Mouse (Mus musculus): ENCODE results near the gene Gm42674.

Gene Gm42674

DNA sequence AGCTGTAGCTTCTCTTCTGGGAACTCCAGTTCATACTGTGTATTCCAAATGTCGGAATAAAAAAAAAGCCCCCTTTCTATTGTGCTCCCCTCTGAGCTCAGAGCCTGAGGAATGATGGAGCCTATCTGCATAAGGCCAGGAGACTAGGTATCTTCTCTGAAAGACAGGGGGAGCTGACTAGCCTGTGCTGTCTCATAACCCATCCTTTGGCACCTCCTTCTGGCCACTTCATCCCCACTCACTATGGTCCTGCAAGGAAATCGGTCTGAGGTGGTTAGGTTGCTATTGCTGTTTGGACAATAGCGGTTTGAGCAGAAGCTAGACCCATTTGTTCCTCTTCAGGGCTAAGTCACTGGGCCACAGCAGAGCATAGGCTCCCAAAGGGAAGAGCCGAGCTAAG lies 26.1 kb downstream of the Gm42674 start:
- ChIA-PET POLR2A (interaction anchor here in 3 of 4 experiments (0.6 to 1.1 kb wide), 3 partner anchors 28 to 152 kb away, joined by 3 to 6 read pairs (median 4); partner anchors contain the start of gene Ilf2 (in 1 of the 3)), CTCF (interaction anchor here (0.5 to 4.1 kb wide), 21 partner anchors 9 to 1172 kb away, joined by 3 to 14 read pairs (median 4); partner anchors contain the start of gene S100a6 (in 1 of the 4))

DNA sequence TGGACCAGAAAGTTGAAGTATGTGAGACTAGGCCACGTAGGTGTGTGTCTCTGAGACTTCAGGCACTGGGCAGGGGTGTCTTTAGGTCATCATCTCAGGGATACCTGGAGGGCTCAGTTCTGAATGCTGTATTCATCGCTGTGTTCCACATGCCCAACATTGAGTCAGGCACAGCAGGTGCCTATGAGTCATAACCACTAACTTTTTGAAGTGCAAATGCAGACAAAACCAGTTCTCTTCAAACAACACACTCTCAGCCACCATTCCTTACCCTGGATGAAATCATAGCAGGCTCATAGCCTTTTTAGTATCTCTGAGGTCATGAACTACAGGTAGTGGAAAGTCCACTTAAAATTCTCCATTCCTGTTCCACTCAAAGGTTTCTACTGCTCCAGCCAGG lies 27.6 kb downstream of the Gm42674 start:
- POLR2A ChIA-PET: no interaction called here

DNA sequence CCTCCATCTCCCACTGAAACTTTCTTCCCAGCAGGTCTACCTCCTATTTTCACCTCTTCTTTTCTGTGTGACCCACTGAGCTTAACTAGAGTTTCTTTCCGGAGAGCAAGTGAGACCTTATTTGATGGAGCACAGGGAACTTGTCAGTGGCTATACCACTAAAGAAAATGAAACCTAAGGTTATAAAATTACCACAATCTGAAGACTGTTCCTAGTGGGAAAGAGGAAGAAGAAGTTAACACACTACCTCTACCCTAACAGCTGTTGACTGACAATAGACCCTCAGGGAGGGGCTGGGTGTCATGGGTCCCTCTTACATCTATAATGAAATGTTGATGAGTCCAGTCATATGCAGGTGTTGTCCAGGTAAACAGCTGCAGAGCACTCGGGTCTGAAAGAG lies 30.3 kb downstream of the Gm42674 start:
- ChIA-PET CTCF (interaction anchor here in 2 of 4 experiments (0.6 to 2.3 kb wide), 5 partner anchors 8 to 1834 kb away, joined by 3 to 11 read pairs (median 4); no protein-coding TSS in a partner anchor), POLR2A (interaction anchor here in 1 of 4 experiments (1.0 kb wide), 1 partner anchor 106 kb away, joined by 3 read pairs; no protein-coding TSS in a partner anchor)

More for the DNA sequence above, 27.6 kb downstream of the Gm42674 start:
- CTCF ChIA-PET: interaction anchor here in 1 of 4 experiments (4.1 kb wide), 1 partner anchor 11 kb away, joined by 14 read pairs; no protein-coding TSS in a partner anchor

DNA sequence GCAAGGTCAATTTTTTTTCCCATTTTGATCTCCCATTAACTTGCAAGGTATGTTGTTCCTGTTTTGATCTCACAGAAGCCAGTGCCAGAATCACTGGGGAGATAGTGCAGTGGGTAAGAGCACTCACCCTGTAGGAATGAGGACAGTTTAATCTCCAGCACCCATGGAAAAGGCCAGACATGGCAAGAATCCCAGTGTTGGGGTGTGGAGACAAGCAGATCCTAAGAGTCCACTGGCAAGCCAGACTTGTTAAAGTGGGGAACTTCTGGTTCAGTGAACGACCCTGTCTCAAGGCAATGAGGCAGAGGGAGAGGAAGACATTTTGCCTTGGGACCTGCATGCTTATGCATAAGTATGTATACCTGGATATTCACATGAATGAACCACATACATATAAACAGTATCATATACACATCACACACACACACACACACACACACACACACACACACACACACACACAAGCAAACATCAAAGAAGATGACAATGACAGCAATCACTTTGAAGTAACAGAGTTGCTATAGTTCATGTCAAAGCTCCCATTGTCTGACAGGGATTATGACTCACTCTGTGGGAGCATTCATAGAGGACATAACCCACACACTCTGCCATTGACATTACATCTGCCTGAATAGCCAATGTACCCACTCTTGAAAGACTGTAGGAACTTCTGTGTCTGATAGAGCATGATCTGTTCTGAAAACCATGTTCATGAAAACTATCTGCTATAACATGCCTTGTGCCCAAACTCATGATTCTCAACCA lies 37.0 kb downstream of the Gm42674 start:
- POLR2A ChIA-PET: interaction anchor here in 2 of 4 experiments (0.9 to 1.4 kb wide), 4 partner anchors 126 to 425 kb away, joined by 3 to 5 read pairs (median 3); partner anchors contain the start of genes Chtop (in 1 of the 2), Rab13 (in 1 of the 2) and Rps27 (in 1 of the 2)
- CTCF ChIA-PET: interaction anchor here in 3 of 4 experiments (1.1 to 1.6 kb wide), 7 partner anchors 14 to 508 kb away, joined by 3 to 9 read pairs (median 4); no protein-coding TSS in a partner anchor

DNA sequence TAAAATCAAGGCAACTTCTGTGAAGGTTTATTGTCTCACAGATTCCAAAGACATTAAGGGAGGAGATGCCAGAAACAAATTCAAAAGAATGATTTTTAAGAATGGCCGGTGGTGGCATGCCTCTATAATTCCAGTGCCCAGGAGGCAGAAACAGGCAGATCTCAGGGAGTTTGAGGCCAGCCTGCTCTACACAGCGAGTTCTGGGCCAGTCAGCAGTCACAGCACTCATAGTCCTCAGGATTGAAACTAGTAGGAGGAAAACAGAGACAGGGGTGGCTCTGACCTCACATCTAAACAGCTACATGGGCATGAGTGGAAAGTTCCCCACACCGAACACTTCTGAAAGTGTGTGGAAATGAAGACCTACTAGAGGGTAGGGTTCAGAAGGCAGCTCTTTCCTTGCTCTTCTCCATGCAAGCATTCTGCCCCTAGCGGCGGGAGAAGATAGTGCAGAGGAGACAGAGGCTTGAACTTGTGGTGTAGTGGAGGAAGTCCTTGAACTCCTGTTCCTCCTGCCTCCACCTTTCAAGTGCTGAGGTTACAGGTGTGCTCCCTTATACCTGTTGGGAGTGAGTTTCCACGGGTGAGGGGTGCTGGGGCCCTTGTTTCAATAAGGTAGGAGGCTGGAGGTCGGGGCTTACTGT lies 37.9 kb downstream of the Gm42674 start:
- ChIA-PET POLR2A (interaction anchor here in 3 of 4 experiments (0.6 to 1.4 kb wide), 5 partner anchors 127 to 426 kb away, joined by 3 to 15 read pairs (median 3); partner anchors contain the start of genes Chtop (in 1 of the 3), Rab13 (in 1 of the 3) and Rps27 (in 1 of the 3)), CTCF (interaction anchor here (0.6 to 1.6 kb wide), 38 partner anchors 8 to 509 kb away, joined by 3 to 14 read pairs (median 4); partner anchors contain the start of genes S100a14 (in 1 of the 4) and Snapin (in 1 of the 4))

DNA sequence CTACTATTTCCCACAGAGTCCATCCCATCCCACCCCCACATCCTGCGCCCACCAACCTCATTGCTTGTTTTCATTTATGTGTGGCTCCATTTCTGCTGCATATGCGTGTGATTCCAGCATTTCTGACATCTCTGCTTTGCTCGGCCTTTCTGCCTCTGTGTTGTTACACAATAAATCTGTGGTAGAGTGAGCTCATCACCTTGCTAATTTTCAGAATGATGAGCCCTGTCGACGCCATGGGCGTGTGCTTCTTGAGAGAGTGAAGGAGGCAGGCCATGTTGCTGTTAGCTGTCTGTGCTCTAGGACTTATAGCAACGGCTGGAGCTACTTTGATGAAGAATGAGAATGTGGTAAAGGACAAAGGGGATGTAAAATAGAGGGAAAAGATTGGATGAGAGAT lies 39.3 kb downstream of the Gm42674 start:
- CTCF ChIA-PET: interaction anchor here in 2 of 4 experiments (0.6 to 4.3 kb wide), 7 partner anchors 11 to 412 kb away, joined by 3 to 33 read pairs (median 3); partner anchors contain the start of gene S100a16 (in 1 of the 2)
- POLR2A ChIA-PET: no interaction called here

DNA sequence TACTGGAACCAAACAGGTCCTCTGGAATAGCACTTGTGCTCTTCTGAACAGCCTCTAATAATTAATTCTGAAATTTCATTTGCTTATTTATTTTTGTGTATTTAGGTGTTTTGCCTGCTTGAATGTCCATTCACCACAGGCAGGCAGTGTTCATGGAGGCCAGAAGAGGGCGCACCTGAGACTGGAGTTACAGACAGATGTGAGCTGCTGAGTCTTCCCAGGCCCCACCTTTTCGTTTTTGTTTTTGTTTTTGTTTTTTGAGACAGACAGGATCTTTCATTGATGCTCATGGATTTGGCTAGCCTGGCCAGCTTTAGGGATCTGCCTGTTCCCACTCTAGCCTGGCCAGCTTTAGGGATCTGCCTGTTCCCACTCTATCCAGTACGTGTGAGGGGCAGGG lies 42.5 kb downstream of the Gm42674 start:
- CTCF ChIA-PET: interaction anchor here (0.5 to 4.3 kb wide), 23 partner anchors 8 to 730 kb away, joined by 3 to 33 read pairs (median 4); partner anchors contain the start of genes S100a7a (in 1 of the 4) and Snapin (in 1 of the 4)
- POLR2A ChIA-PET: interaction anchor here in 1 of 4 experiments (1.0 to 1.3 kb wide), 2 partner anchors 23 to 430 kb away, joined by 3 read pairs; partner anchors contain the start of genes Rab13 and Rps27

DNA sequence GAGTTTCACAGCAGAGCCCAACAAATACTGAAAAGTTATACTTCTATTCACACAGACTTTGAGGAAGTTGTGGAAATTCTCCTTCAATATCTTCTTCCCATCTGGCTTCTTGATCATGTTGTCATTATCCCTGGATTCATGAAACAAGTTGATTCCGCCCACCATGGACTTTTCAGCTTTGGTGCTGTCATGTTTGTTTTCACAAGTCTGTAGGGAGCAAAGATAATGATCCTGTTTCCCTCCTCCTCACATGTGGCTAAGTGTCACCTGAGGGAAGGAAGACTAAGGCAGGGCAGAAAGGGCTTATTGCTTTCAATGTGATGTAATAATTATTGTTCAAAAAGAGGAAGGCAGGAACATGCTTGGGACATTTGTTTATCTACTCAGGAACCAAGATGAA lies 45.6 kb downstream of the Gm42674 start:
- POLR2A ChIA-PET: no interaction called here
- CTCF ChIA-PET: no interaction called here

DNA sequence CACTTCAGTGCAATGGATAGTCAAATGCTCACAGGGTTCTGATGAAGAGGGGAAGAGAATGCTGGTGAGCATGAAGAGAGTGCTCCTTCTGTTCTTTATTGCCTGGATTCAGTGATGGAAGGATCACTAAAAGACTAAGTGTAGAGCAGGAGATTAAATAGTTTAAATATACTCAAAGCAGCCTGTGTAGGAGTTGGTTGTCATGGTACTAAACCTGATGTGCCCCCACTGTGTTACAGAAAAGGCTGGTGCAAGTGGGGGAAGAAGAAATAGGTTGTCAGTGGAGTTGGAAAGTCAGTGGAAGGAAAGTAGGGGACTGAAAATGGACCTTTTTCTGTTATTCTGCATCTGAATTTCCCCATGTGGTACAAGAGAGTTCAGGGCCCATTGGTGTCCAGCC lies 47.3 kb downstream of the Gm42674 start:
- ChIA-PET POLR2A (no interaction called here), CTCF (interaction anchor here in 1 of 4 experiments (1.6 kb wide), 1 partner anchor 9 kb away, joined by 5 read pairs; no protein-coding TSS in a partner anchor)

DNA sequence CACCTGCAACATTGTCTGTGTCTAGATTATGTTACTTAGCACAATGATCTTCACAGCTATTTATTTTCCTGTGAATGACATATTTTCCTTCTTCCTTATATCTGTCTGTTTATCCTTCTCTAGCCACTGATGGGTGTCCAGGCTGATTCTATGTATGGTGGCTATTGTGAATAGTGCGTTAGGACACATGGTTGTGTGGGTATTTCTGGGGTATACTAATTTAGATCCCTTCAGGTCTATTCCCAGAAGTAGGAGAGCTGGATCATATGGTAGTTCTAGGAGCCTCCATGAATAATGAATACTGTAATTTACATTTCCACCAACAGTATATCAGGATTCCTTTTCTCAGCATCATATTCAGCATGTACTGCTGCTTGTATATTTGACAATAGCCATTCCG lies 48.1 kb downstream of the Gm42674 start:
- CTCF ChIA-PET: no interaction called here
- POLR2A ChIA-PET: no interaction called here

DNA sequence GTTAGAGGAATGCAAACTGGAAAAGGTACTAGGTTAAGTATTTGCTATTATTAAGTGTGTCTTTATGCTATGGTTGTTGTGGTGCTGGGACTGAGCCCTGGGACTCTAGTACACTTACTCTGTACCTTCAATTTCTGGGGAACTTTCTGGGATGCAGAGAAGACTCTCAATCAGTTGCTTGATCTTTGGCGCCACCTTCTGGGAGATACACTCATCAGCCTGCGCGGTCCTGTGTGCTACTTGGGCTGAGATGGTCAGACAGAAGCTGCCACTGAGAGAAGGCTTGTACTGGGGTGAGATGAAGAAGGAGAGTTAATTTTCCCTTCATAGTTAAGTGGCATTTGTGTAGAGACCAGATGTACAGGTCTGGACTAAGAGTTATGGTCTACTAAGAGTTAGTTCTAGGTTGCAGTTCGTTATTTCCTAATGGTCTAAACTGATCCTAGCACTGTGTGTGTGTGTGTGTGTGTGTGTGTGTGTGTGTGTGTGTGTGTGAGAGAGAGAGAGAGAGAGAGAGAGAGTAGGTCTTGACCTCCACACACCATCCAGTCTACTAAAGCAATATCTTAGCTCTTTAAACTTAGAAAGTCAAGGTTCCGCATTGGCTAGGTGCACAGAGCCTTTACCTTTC lies 51.3 kb downstream of the Gm42674 start:
- CTCF ChIA-PET: interaction anchor here (0.5 to 3.5 kb wide), 32 partner anchors 9 to 279 kb away, joined by 3 to 16 read pairs (median 4); partner anchors contain the start of genes Snapin (in 4 of the 4) and Ilf2 (in 1 of the 4)

DNA sequence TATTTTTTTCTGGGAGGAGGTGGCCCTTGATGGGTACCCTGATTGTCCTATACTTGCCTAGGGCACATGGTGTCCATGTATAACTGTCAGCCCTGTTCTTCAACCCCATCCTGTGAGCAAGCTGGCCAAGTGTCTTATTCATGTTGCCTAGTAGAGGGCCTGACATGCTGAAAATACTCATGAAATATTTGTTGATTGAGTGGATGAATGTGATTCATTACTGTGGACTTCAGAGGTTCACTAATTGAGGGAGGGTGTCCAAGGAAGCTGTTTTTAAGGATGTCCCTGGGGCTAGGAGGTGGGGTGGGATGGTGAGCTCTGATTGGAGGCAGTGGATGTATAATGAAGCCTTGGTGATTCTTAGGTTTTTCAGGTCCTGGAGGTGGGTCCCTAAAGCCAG lies 52.0 kb downstream of the Gm42674 start, which contains the start of gene S100a7a:
Gene S100a7a (plus strand): TSS at position 301 of the 400 bp plus-strand sequence.
- ChIA-PET POLR2A (interaction anchor here in 3 of 4 experiments (0.7 to 1.9 kb wide), 3 partner anchors 163 to 337 kb away, joined by 3 to 6 read pairs (median 5); partner anchors contain the start of gene Snapin (in 2 of the 3)), CTCF (interaction anchor here (0.8 to 3.5 kb wide), 16 partner anchors 9 to 280 kb away, joined by 3 to 16 read pairs (median 4); partner anchors contain the start of gene Snapin (in 3 of the 4))

More for the DNA sequence above, 51.3 kb downstream of the Gm42674 start:
- POLR2A ChIA-PET: interaction anchor here in 3 of 4 experiments (0.7 to 1.9 kb wide), 4 partner anchors 128 to 337 kb away, joined by 3 to 6 read pairs (median 4); partner anchors contain the start of gene Snapin (in 2 of the 3)

Measured in embryonic stem cell, embryonic (primary cell).